Mouse (Mus musculus) layer of hippocampus, adult 11-12 months (tissue): ENCODE data around the gene Setd1a.
"Not testable (repeated sequence)": the region's sequence is repeated elsewhere in the genome, so short reads cannot be mapped to it uniquely, and the experiment has no call there.

Experiments
- DNase-seq: peaks from one replicate; pipeline ENCODE4 v3.0.0; 2022; ENCODE audit warnings: low spot score

The Setd1a gene

DNA sequence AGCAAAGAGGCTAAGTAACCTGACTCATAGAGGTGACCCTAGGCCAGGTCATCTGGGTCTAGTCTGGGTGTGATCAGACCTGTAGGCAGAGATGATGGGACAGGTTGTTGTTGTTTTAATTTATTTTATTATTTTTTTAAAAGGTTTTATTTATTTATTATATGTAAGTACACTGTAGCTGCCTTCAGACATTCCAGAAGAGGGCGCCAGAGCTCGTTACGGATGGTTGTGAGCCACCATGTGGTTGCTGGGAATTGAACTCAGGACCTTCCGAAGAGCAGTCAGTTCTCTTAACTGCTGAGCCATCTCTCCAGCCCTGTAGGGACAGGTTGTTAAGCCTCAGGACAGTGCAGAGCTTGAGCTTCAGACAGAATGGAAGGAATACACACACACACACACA, 61.4 kb downstream of the Setd1a start:
- not testable (repeated sequence) for DNase-seq

DNA sequence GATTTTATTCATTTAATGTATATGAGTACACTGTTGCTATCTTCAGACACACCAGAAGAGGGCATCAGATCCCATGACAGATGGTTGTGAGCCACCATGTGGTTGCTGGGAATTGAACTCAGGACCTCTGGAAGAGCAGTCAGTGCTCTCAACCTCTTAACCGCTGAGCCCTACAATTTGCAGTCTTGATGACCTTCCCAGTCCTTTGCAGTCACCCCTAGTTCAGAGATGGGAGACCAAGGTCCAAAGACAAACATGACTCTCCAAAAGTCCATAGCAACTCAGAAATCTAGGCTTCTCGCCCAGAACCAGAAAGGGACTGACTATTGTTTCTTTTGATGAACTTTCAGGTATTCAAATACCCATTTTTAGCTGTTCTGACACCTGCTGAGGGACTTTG, 63.6 kb downstream of the Setd1a start:
- not testable (repeated sequence) for DNase-seq

DNA sequence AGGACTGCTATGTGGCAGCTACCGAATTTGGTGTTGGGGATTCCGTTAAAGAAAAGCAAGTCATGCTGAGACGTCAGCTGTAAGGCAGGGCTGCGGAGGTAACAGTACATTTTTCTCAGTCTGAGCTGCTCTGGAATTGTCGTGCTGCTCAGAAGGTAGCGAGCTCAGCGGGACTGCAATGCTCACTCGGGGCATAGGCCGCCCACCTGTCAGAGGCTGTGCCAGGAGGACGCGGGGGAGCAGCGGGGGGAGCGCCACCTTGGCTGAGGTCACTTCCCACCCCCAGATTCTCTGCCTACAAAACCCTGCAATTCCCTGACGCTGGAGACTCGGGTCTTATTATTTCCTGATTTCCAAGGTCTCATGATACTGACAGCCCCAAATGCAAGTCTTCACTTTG, 64.4 kb downstream of the Setd1a start:
- DNase-seq, result no peak

DNA sequence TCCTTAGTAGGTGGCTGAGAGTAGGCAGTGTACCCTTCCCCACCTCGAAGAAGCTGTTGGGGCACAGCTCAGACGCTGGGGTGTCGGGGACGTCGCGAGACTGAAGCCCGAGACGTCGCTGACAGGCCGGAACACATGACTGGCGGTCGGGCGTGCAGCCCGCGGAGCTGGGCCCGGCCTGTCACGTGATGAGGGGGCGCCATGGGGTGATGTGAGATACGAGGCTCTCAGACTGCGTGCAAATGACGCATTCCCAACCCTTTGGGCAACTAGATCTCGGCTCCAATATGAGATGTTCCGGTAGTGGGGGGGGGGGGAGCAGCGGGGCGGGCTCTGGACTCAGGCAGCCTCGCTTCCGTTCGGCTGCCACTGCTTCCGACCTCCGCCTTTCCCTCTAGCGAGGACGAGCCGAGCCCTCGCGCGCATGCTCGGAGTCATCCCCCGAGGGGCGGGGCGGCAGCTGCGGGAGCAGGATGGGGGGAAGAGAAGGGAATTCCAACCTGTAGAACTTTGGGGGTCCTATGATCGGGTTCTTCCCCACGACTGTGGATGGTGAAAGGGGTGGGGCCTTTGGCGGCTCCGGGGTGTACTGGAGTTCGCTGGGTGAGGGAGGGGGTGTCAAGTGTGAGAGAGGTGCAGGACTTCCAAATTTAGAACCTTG, 65.0 kb downstream of the Setd1a start:
- DNase-seq, result peak; percentile 97

DNA sequence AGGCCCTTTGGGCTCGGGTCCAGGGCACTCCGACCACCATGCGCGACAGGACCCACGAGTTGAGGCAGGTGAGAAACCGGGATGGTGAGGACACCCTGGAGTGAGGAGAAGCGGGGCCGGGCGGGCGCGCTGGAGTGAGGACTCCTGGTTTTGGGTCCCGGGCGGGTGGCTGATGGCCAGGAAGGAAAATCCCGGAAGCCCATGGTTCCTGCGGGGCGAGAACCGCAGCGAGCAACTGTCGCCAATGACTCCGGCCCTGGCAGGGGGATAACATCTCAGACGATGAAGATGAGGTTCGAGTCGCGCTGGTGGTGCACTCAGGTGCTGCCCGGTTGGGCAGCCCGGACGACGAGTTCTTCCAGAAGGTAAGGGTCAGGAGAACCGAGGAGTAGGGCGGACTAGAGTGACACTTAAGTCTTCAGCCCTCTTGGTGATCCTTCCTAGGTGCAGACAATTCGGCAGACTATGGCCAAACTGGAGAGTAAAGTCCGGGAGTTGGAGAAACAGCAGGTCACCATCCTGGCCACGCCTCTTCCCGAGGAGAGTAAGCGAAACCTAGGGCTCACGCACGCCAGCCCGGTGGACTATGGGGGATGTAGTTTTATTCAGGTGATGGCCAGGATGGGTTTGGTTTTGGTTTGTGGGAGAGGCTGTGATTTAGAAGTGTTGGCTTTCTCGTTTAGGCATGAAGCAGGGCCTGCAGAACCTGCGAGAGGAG, 65.7 kb downstream of the Setd1a start:
- DNase-seq, result peak; percentile 80
